Mouse (Mus musculus): ENCODE measurements around the gene Dnaja3.

Dnaja3 gene

GRCm38 (mm10) chr16:4606431-4607084 is 33.2 kb upstream of the Dnaja3 start:
- in situ Hi-C loops (cut with MseI, MboI), result loop anchor here in 1 of 2 experiments (5.0 kb wide), 1 partner anchor 44 kb away; no protein-coding TSS in a partner anchor

DNA sequence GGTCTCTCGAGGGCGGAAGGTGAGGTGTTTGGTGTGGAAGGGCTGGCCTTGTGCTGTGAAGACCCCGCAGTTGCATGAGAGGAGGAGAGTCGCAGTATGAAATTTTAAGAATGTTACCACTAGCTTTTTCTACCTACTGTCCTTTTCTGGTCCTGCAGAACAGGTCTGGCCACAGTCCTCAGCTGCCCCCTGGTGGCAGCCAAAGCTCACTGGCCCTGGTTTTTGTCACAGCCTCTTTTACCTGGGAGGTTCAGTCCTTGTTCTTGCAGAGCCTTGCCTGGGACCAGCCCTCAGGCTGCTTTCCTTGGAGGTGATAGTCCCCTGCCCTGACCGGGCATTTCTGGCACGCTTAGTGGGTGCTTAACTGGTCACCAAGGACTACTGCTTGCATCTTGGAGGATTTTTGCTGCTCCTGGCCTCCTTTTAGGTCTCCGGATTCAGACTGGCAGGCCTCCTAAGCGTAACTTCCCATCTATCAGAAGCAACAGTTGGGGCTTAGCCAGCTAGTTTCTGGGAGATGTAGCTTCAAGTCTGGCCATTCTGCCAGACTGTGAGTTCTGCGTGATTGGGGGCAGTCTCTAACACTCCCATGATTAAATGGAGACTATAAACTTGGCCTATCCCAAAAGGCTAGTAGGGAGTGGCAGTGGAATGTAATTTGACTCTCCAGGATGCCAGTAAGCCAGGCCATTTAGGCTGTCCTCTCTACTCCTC is 31.8 kb upstream of the Dnaja3 start:
- in situ Hi-C loops (cut with MseI, MboI), result loop anchor here in 1 of 2 experiments (5.0 kb wide), 1 partner anchor 46 kb away; no protein-coding TSS in a partner anchor

- in situ Hi-C loops (cut with MseI, MboI), result loop anchor here in 1 of 2 experiments (5.0 kb wide), 1 partner anchor 46 kb away; no protein-coding TSS in a partner anchor
These were observed 31.2 kb upstream of the Dnaja3 start for GRCm38 (mm10) chr16:4608532-4609059.

GRCm38 (mm10) chr16:4611193-4611592 is 28.6 kb upstream of the Dnaja3 start:
- in situ Hi-C loops (cut with MseI, MboI), result loop anchor here in 1 of 2 experiments (5.0 kb wide), 1 partner anchor 44 kb away; no protein-coding TSS in a partner anchor

DNA sequence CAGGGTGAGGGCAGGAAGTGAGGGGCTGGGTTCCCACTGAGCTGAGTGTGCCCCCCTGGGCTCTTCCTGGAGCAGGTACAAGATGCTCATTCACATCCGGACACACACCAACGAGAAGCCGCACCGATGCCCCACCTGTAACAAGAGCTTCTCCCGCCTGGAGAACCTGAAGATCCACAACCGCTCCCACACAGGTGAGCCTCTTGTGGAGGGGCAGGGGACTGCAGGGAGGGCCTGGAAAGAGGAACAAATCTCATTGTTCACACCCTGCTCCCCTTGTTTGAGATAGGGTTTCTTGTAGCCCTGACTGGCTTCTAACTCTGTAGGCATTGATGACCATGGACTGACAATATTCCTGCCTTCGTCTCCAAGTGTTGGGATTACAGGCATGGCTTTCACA is 28.1 kb upstream of the Dnaja3 start:
- in situ Hi-C loops (cut with MseI, MboI), result loop anchor here in 1 of 2 experiments (5.0 kb wide), 1 partner anchor 44 kb away; no protein-coding TSS in a partner anchor

DNA sequence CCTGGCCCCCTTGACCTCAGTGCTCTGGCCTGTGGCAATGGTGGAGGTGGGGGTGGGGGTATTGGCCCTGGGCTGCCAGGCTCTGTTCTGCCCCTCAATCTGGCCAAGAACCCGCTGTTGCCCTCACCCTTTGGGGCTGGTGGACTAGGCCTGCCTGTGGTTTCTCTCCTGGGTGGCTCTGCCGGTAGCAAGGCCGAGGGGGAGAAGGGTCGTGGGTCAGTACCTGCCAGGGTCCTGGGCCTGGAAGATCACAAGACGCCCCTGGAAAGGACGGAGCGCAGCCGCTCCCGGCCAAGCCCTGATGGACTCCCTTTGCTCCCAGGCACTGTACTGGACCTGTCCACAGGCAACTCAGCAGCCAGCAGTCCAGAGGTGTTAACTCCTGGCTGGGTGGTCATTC is 26.1 kb upstream of the Dnaja3 start:
- in situ Hi-C loops (cut with MseI, MboI), result loop anchor here in 1 of 2 experiments (5.0 kb wide), 1 partner anchor 46 kb away; no protein-coding TSS in a partner anchor

- in situ Hi-C loops (cut with MseI, MboI), result loop anchor here in 1 of 2 experiments (5.0 kb wide), 1 partner anchor 47 kb away; no protein-coding TSS in a partner anchor
These were observed 25.1 kb upstream of the Dnaja3 start for GRCm38 (mm10) chr16:4614639-4615038.

DNA sequence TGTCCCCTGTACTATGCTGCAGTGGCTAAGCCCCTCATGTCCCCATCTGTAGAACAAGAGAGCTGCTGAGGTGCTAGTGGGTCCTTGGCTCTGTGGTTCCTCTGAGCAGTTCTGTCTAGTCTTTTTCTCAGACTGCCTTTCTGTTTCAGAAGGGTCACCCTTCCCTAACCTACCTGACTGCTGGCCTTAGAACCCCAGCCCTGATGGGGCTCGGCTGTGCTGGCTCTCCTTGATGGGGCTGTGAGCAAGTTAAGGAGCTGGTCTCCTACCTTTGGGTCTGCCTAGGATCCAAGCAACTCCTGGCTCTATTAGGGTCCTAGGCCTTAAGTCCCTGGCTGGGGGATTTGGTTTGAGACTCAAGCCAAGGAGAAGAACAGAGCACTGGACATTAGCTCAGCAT is 24.5 kb upstream of the Dnaja3 start:
- in situ Hi-C loops (cut with MseI, MboI), result no loop called here

- in situ Hi-C loops (cut with MseI, MboI), result no loop called here
These were observed 23.0 kb upstream of the Dnaja3 start for GRCm38 (mm10) chr16:4616829-4617228.

GRCm38 (mm10) chr16:4624074-4624473 is 15.7 kb upstream of the Dnaja3 start:
- in situ Hi-C loops (cut with MseI, MboI), result no loop called here

GRCm38 (mm10) chr16:4624481-4625110 is 15.2 kb upstream of the Dnaja3 start, which contains the start of gene Pam16:
Gene Pam16, minus strand, starts transcription at chr16:4624988.
- in situ Hi-C loops (cut with MseI, MboI), result loop anchor here in 1 of 2 experiments (5.0 kb wide), 1 partner anchor 43 kb away; no protein-coding TSS in a partner anchor

- in situ Hi-C loops (cut with MseI, MboI), result loop anchor here in 1 of 2 experiments (5.0 kb wide), 1 partner anchor 40 kb away; no protein-coding TSS in a partner anchor
These were observed 12.7 kb upstream of the Dnaja3 start for GRCm38 (mm10) chr16:4627105-4627504.

- in situ Hi-C loops (cut with MseI, MboI), result loop anchor here in 1 of 2 experiments (5.0 kb wide), 1 partner anchor 38 kb away; no protein-coding TSS in a partner anchor
These were observed 10.8 kb upstream of the Dnaja3 start for GRCm38 (mm10) chr16:4628898-4629419.

DNA sequence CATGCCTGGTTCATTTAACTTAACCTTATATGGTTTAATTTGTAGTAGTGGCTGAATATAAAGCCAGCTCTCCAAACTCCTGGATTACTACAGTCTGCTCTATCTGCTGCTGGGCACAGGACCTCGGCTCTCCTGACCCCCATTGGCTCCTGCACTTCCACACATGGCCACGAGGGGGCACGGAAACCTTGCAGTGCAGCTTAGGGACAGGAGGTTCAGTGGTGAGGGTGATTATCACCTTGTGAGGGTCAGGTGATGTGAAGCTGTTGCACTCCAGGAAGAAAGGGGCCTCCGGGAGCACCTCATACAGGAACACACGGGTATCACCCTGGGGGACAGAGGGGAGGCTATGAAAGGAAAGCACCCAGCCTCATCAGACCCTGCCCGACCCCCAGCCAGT is 9.8 kb upstream of the Dnaja3 start:
- in situ Hi-C loops (cut with MseI, MboI), result loop anchor here in 1 of 2 experiments (5.0 kb wide), 1 partner anchor 37 kb away; no protein-coding TSS in a partner anchor

- in situ Hi-C loops (cut with MseI, MboI), result no loop called here
These were observed 7.7 kb upstream of the Dnaja3 start for GRCm38 (mm10) chr16:4632050-4632449.

GRCm38 (mm10) chr16:4633661-4634060 is 6.1 kb upstream of the Dnaja3 start:
- in situ Hi-C loops (cut with MseI, MboI), result no loop called here

- in situ Hi-C loops (cut with MseI, MboI), result no loop called here
These were observed 5.1 kb upstream of the Dnaja3 start for GRCm38 (mm10) chr16:4634681-4635080.

DNA sequence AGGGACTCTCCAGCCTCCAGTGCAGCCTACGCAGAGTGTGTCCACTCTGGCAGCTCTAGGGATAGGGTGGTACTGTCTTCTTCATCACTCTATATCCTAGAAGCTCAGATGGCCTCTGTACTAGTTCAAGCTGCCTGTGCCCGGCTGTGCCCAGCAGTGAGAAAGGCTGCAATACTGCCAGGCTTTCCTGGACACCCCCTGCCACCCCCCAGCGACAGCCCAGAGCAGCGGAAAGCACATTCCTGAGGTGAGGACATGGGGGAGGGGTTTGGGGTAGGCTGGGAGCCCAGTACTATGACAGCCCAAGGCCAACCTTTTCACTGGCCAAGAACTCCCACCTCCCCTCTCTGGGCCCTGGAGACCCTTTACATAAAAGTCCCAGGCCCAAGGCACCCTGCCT is 4.0 kb upstream of the Dnaja3 start:
- in situ Hi-C loops (cut with MseI, MboI), result no loop called here

DNA sequence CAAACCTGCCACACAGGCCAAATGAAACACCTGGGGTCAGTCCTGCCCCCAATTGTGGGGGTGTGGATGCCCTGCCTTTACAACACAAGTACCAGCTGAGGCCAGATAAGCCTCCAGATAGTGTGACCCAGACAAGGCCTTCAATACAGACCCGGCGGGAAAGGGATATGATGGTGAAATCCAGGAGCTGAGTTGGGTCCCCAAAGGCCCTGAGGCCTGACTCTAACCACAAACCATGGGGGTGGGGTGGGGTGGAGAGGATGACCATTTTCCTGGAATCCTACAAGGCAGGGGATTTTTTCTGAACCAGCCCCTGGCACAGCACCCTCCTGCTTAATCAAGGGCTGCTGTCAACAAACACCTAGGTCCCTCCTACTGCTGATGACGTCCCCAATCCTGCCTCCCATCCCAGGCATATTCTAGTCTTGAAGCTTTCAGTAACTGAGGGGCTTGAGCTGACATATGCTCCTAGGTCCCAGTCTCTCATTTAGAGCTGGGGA is 848 bp upstream of the Dnaja3 start:
- in situ Hi-C loops (cut with MseI, MboI), result no loop called here

DNA sequence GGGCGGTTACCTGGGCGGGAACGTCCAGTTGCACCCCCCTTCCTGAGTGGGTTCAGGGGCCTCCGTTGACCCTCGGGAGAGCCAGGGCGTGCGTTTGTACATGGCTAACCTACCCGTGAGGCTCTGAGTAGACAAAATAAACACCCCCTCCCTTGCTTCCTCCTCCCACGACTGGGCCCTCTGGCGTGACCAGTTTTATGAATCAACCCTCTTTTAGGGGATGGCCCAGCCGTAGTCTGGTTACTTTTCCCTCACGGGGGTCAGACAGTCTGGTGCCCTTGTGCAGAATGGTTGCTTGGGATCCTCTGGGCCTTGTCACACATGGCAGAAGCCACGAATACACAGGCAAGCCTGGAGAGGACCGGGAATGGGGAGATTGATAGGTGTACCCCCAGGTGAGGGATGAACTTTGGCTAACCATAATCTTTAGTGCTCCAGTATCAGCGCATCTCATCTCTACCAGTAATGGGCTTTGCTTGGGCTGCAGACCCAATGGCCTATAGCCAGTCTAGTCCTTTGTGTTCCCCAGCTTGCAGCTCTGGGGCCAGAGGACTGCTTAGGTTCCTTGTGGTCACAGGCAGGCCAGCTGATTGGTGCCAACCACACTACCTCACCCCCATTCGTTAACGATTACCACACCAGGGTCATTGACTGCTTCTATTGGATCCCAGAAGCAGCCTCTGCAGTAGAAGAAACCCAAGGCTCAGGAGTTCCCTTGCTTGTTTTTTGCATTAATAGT is 647 bp downstream of the Dnaja3 start:
- in situ Hi-C loops (cut with MseI, MboI), result no loop called here

All from mouse trophoblast stem cell (cell line).